Mouse (Mus musculus) CH12.LX (cell line): ENCODE data around the gene Itprid2.

Experiments
- CHD2 ChIP-seq: IDR thresholded peaks from 2 replicates; pipeline ENCODE4 v1.6.1; 2011; ENCODE audit warnings: low read length, improper control_type of control experiment
- CTCF ChIP-seq, 2 experiments: IDR thresholded peaks in 1 of 2; conservative IDR thresholded peaks in 1 of 2; 2 replicates each; pipeline ENCODE4 v1.5.1; 2011 to 2012; ENCODE audit warnings: low read depth in 2 of 2, low read length in 2 of 2, improper control_type of control experiment in 1 of 2, inconsistent platforms in 1 of 2, mild to moderate bottlenecking in 1 of 2, moderate library complexity in 1 of 2
- MAFK ChIP-seq: IDR thresholded peaks from 2 replicates; pipeline ENCODE4 v1.6.1; 2011; ENCODE audit warnings: low read length, improper control_type of control experiment; ENCODE audit not compliant: insufficient replicate concordance
- PAX5 ChIP-seq: IDR thresholded peaks from 2 replicates; pipeline ENCODE4 v1.6.1; 2012; ENCODE audit warnings: low read length, inconsistent platforms, mixed read lengths
- RAD21 ChIP-seq: IDR thresholded peaks from 2 replicates; pipeline ENCODE4 v1.6.1; 2011; ENCODE audit warnings: low read depth, mild to moderate bottlenecking, low read length, improper control_type of control experiment, moderate library complexity
- RCOR1 ChIP-seq: conservative IDR thresholded peaks from 2 replicates; pipeline ENCODE4 v1.6.1; 2012; ENCODE audit warnings: low read depth, mild to moderate bottlenecking, inconsistent platforms, low read length, improper control_type of control experiment

DNA sequence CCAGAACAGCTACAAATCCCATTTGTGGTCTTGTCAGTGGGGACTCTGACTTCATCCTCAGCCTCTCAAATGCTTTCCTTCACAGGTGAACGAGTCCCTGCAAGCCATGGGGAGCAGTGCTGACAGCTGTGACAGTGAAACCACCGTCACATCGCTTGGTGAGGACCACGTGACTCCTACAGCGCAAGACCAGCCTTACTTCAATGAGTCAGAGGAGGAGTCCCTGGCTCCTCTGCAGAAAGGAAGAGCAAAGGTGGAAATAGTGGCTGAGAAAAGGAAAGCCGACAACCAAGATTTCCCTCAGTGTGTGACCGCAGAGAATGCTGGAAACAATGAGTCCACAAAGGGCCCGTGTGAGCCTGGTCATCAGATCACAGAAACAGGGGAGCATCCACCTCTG is 21.9 kb downstream of the Itprid2 start:
- TF ChIP-seq RAD21 (no peak), CTCF (conservative IDR thresholded peaks at IDR 0.05 in 1 of 2, IDR thresholded peaks at IDR 0.05 in 1 of 2; ENCODE audit: low read depth in 2 of 2, low read length in 2 of 2) (no peak), MAFK (no peak), RCOR1 (no peak), CHD2 (no peak), PAX5 (no peak)
